Mouse (Mus musculus) layer of hippocampus, postnatal 25 days (tissue): ENCODE measurements at regions not wholly inside any gene's neighbourhood (a gene's known extent, or its start where the extent isn't known, plus 50 kb on each side); places are given as distances from the start of the nearest gene placed in this dataset.

ENCODE experiments used
- DNase-seq, 2 experiments: peaks; one replicate each; pipeline ENCODE4 v3.0.0; 2022; ENCODE audit warnings: mixed read lengths in 2 of 2, low spot score in 1 of 2; ENCODE audit errors: extremely low spot score in 1 of 2

- DNase-seq: no peak
These were observed 69.2 kb upstream of the Rgs1 start for GRCm38 (mm10) chr1:144318289-144318688.

- DNase-seq: no peak
These were observed 68.5 kb upstream of the Rgs1 start for GRCm38 (mm10) chr1:144317560-144317959.

GRCm38 (mm10) chr1:144316251-144316650 lies 67.2 kb upstream of the Rgs1 start:
- DNase-seq: no peak

- no peak for DNase-seq
These were observed 65.3 kb upstream of the Rgs1 start for GRCm38 (mm10) chr1:144314382-144314781.

- DNase-seq: no peak
These were observed 64.3 kb upstream of the Rgs1 start for GRCm38 (mm10) chr1:144313318-144313717.

- DNase-seq: no peak
These were observed 60.9 kb upstream of the Rgs1 start for GRCm38 (mm10) chr1:144309901-144310300.

- no peak for DNase-seq
These were observed 59.3 kb upstream of the Rgs1 start for GRCm38 (mm10) chr1:144308313-144308712.

- DNase-seq: no peak
These were observed 58.8 kb upstream of the Rgs1 start for GRCm38 (mm10) chr1:144307854-144308285.

- no peak for DNase-seq
These were observed 58.2 kb upstream of the Rgs1 start for GRCm38 (mm10) chr1:144307017-144307853.

GRCm38 (mm10) chr1:144306284-144306683 lies 57.2 kb upstream of the Rgs1 start:
- DNase-seq: no peak

GRCm38 (mm10) chr1:144300670-144301069 lies 51.6 kb upstream of the Rgs1 start:
- DNase-seq: no peak
